In the genomic region with DNA sequence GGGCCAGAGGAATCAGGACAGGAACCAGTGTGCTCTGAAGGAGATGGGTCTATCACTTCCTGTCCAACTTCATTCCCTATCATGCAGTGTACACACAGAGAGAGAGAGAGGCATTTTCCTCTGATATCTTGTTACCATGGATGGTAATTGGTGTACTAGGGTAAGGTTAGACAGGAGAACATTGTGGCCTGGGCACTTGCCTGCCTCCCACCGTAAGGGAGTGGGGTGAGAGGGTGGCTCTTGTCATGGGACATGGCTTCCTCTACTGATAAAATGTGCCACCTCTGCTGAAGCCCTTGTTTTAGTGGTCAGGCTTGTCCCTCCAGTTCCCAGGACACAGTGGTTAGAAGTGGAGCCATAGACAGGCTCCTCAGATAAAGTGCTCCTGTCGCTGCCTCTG, we compare ENCODE assay signal across 41 mouse cellular contexts. TPM values are rescaled to one million over a fixed set of nuclear protein-coding genes. Genes with fewer than 3 reads are reported as not detected.
"Had no signal": no experiment of that assay in that cellular context is flagged by ENCODE, and none has a peak within 500 bp of the region (broad histone marks: within the 10 kb centered on the region; RNA-seq: fewer than 3 reads in every experiment).

No protein-coding gene starts in this region.

- H3K27me3 ChIP-seq: heart, embryonic 12.5 days; hindbrain, embryonic 13.5 days; hindbrain, embryonic 15.5 days; kidney, embryonic 15.5 days; limb, embryonic 15.5 days; liver, embryonic 12.5 days had no signal

- H3K9ac ChIP-seq: forebrain, postnatal 0 days; heart, embryonic 12.5 days; hindbrain, embryonic 13.5 days; hindbrain, embryonic 15.5 days; kidney, embryonic 15.5 days; limb, embryonic 13.5 days; limb, embryonic 15.5 days; liver, embryonic 12.5 days; liver, embryonic 14.5 days had no signal

- H3K4me1 ChIP-seq: limb, embryonic 15.5 days had no signal

- DNase-seq: forebrain, postnatal 0 days; gastrocnemius, postnatal 14 days; gastrocnemius, postnatal 36 days; heart, adult 18-20 months; heart, postnatal 10 days; kidney, adult 11 months; kidney, adult 2 months; kidney, adult 9 months; kidney, postnatal 14 days; kidney, postnatal 36 days; layer of hippocampus, adult 9-11 months; layer of hippocampus, postnatal 36 days; left cerebral cortex, postnatal 4 days had no signal

- ATAC-seq: forebrain, postnatal 0 days; hindbrain, postnatal 0 days; intestine, embryonic 16.5 days; liver, embryonic 12.5 days had no signal

- H3K4me3 ChIP-seq: heart, embryonic 12.5 days; hindbrain, embryonic 13.5 days; hindbrain, embryonic 15.5 days; kidney, embryonic 15.5 days; limb, embryonic 13.5 days; limb, embryonic 15.5 days; liver, embryonic 12.5 days had no signal

- H3K36me3 ChIP-seq: heart, embryonic 12.5 days; hindbrain, embryonic 13.5 days; hindbrain, embryonic 15.5 days; kidney, embryonic 15.5 days; limb, embryonic 13.5 days; limb, embryonic 15.5 days had no signal

- H3K4me2 ChIP-seq: heart, embryonic 12.5 days; hindbrain, embryonic 13.5 days; hindbrain, embryonic 15.5 days; kidney, embryonic 15.5 days; limb, embryonic 13.5 days; limb, embryonic 15.5 days; liver, embryonic 12.5 days had no signal

- H3K27ac ChIP-seq: hindbrain, embryonic 13.5 days; hindbrain, embryonic 15.5 days; hindbrain, postnatal 0 days; kidney, embryonic 15.5 days; kidney, postnatal 0 days; limb, embryonic 13.5 days; limb, embryonic 15.5 days; liver, embryonic 12.5 days; liver, embryonic 14.5 days had no signal

- H3K9me3 ChIP-seq: heart, embryonic 12.5 days; hindbrain, embryonic 13.5 days; hindbrain, embryonic 15.5 days; kidney, embryonic 15.5 days; limb, embryonic 13.5 days; limb, embryonic 15.5 days; liver, embryonic 12.5 days had no signal

RNA-seq across cellular contexts. Expression of a gene that starts 45.9 kb away (rescaled TPM):
- total RNA-seq: forebrain, postnatal 0 days; gastrocnemius, adult 18-20 months; gastrocnemius, adult 8-10 months; gastrocnemius, postnatal 14 days; gastrocnemius, postnatal 36 days; heart, adult 18-20 months; heart, postnatal 10 days; heart, postnatal 25 days; hematopoietic stem cell, adult 5-6 weeks; hindbrain, postnatal 0 days; layer of hippocampus, adult 18-20 months; layer of hippocampus, adult 8-10 months; layer of hippocampus, postnatal 14 days; layer of hippocampus, postnatal 36 days; left cerebral cortex, adult 18-20 months; left cerebral cortex, adult 8-10 months; left cerebral cortex, postnatal 10 days; left cerebral cortex, postnatal 25 days; left cerebral cortex, postnatal 4 days; liver, adult 2 months had no signal
- polyA plus RNA-seq: forebrain, postnatal 0 days; heart, embryonic 12.5 days; heart, embryonic 14.5 days; hindbrain, embryonic 11.5 days; hindbrain, embryonic 13.5 days; hindbrain, embryonic 15.5 days; hindbrain, postnatal 0 days; intestine, embryonic 14.5 days; intestine, embryonic 16.5 days; kidney, adult 2 months; kidney, embryonic 15.5 days; kidney, postnatal 0 days; large intestine, adult 2 months; limb, embryonic 11.5 days; limb, embryonic 13.5 days; limb, embryonic 15.5 days; liver, adult 2 months; liver, embryonic 12.5 days; liver, embryonic 14.5 days had no signal
